Mouse (Mus musculus): ENCODE measurements at regions not wholly inside any gene's neighbourhood (a gene's known extent, or its start where the extent isn't known, plus 50 kb on each side); places are given as distances from the start of the nearest gene placed in this dataset.

GRCm38 (mm10) chr13:69426117-69426516, 107.4 kb upstream of the Nsun2 start:
- no peak for DNase-seq (ENCODE audit: low spot score in 2 of 2)

- no peak for DNase-seq (ENCODE audit: low spot score in 2 of 2)
Measured at GRCm38 (mm10) chr13:69429596-69429995, 104.0 kb upstream of the Nsun2 start.

- DNase-seq (ENCODE audit: low spot score in 2 of 2): no peak
Measured at GRCm38 (mm10) chr13:69433461-69434323, 99.9 kb upstream of the Nsun2 start.

- no peak for DNase-seq (ENCODE audit: low spot score in 2 of 2)
Measured at GRCm38 (mm10) chr13:69439486-69439885, 94.1 kb upstream of the Nsun2 start.

GRCm38 (mm10) chr13:69441798-69442197, 91.7 kb upstream of the Nsun2 start:
- DNase-seq (ENCODE audit: low spot score in 2 of 2): no peak

- DNase-seq (ENCODE audit: low spot score in 2 of 2): no peak
Measured at GRCm38 (mm10) chr13:69445611-69446010, 87.9 kb upstream of the Nsun2 start.

Small RNAs in the stretch of these regions (microRNA-seq; reads per million reads assigned to microRNA genes)
- 0 reads per million in 2 experiments for gene Gm44375

Measured in layer of hippocampus, adult 18-20 months (tissue).